Mouse (Mus musculus) T-helper 2 cell (primary cell): ENCODE results near the gene Ttc6.

Experiments used
- in situ Hi-C: fragments of 300-600 bp; cut with MboI, MseI; formaldehyde crosslinking; loops from one replicate; pipeline ENCODE4 v1.15.1; 2025; ENCODE audit warnings: high pct_unique_total_duplicates

Ttc6 gene

DNA sequence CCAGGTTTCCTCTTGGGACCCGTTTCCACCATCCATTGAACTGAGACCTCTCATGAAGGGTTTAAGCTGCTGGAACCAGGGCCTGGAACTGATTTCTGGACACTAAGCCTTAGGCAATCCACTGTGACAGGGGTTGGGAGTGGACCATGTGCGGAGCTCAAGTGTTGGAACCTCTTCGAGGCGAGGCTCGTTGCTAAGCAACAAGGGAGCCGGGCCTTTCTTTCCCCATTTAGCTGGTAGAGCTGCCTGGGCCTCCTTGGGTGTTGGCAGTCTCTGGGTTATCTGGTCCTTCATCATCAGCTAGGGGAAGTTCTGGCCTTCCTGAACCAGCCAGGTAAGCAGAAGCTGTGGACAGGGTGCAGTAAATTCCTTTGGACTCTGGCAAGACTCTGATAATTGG is at the start of gene Ttc6:
TSS of gene Ttc6 (plus strand) at position 205 of the 400 bp plus-strand sequence.
- in situ Hi-C loops, result no loop called here

DNA sequence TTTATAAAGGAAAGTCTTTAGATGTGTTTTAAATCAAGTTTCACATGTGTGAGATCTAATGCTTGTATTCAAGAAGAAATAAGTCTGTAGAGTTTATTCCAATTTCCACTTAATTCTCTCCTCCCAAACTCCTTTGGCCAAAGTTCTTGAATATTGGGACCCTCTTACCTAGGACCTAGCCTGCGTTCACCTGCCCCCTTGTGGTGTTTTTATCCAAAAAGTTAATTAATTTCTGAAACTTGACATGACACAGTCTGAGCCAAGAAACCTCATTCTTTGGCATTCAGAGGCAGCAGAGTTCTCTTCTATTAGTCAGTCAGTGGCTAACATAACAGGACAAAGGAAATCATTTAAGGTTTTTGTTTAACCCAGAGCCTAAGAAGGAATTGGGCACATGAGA is 49.4 kb upstream of the Ttc6 start:
- in situ Hi-C loops, result no loop called here

DNA sequence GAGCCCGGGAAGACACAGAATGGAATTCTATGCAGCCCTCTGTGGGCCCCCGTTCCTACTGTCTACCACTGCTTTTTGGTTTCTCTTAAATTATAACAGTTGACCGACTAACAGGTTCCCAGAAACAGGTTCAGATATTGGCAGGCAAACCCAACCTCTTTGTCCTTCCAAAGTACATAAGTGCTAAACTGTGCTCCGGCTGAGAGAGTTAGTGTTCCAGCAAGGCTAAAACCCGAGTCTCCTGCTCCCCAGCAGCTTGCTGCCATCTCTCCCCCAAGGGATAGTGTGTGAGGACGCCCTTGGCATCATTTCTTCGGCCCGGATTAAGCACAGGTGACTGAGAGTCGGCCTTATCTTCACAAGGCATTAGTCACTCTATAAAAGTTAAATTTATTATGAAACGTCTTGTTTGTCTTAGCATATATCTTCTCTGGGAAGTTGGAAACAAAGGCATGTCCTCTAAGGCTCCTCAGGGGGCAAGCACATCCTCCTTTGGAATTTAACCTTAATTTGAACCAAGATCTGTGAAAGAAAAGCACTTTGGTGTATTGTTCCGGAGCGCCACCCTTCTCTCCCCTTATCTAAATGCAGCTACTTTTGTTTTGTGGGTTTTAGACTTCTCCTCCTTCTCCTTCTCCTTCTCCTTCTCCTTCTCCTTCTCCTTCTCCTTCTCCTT is 48.1 kb upstream of the Ttc6 start:
- in situ Hi-C loops, result no loop called here

DNA sequence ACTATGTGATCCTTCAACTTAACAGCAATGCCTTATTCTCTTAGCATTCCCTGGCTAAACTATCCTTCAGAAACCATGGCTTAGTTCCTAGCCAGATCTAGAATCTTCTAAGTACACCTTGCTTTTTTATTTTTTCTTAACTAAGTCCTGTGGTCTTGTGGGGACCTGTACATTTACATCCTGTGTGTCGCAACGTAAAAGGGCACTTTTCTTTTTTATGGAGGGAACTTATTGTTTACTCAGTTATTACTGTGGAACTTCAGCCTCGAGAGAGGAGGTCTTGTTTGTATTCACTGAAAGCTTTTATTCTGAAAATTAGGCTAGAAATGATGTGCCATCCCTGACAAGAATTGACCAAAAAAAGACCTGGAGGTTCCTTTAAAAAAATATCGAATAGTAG is 35.6 kb upstream of the Ttc6 start:
- in situ Hi-C loops, result loop anchor here (25.0 kb wide), 1 partner anchor 266 kb away; no protein-coding TSS in a partner anchor

DNA sequence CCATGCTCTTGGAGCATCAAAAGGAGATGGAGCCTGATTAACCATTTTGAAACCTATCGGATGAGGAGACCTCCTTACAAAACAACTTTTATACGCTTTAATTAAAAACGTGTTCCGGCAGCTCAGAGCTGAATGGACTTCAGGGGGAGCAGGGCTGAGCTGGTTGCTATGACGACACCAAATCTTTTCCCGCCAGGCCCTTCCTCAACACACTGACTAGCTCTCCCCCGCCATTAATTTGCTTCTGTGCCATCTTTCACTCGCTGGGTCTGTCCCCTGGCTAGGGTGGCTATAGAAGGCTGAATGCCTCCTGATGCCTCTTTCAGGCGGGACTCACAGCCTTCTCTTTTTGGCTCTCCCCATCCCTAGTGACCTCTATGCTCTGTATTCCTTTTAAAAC is 33.4 kb upstream of the Ttc6 start:
- in situ Hi-C loops, result loop anchor here (10.0 to 25.0 kb wide), 2 partner anchors 268 to 996 kb away; partner anchors contain the start of gene Nkx2-1

DNA sequence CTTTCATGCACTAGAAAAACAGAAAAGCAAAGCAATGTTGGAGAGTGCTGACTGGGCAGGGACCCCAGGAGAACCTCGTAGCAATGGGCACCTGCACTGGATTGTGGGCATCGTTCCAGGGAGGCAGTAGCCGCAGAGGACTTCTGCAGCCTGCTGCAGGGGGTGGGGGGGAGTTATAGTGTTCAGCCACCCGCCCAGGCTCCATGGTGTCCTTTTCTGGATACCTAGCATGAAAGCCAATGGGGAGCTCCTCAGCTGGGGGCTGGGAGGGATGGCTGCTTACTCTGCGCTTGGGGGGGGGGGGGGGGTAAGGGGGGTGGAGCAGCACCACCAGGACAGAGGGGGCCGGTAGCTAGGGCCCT is 29.4 kb upstream of the Ttc6 start:
- in situ Hi-C loops, result loop anchor here (10.0 to 25.0 kb wide), 2 partner anchors 272 to 1000 kb away; partner anchors contain the start of gene Nkx2-1

DNA sequence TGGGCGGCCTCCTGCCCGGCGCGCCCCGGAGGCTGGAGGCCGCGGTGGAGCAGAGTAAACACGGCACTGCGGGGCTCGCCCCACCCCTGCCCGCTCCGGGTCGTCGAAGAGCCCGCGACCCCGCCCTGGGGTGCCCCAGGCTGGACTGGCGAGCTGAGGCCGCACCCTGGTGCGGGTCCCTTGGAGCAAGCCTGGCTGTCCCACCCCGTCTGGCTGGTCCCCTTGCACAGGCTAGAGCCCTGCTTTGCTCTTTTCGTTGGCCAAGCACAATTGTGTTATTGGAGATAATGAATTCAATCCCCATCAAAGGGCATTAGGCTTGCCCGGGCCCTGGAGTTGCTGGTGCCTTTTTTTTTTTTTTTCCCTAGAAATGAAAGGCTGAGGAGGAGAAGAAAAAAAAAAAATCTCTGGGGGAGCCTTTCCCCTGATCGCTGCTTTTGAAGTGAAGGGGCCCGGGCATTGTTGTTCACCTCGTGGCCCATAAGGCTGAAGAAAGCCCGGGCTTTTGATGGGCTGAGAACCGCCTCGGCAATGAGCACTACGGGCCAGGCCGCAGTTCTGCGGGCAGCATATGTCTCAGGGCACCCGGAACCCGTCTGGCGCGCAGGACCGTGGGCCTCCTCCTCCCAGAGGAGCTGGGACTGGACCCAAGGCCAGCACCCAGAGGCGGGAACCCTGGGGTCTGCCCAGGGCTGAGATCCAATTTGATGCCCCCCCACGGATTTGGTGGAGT is 28.9 kb upstream of the Ttc6 start:
- in situ Hi-C loops, result loop anchor here (10.0 to 25.0 kb wide), 2 partner anchors 273 to 1000 kb away; partner anchors contain the start of gene Nkx2-1

DNA sequence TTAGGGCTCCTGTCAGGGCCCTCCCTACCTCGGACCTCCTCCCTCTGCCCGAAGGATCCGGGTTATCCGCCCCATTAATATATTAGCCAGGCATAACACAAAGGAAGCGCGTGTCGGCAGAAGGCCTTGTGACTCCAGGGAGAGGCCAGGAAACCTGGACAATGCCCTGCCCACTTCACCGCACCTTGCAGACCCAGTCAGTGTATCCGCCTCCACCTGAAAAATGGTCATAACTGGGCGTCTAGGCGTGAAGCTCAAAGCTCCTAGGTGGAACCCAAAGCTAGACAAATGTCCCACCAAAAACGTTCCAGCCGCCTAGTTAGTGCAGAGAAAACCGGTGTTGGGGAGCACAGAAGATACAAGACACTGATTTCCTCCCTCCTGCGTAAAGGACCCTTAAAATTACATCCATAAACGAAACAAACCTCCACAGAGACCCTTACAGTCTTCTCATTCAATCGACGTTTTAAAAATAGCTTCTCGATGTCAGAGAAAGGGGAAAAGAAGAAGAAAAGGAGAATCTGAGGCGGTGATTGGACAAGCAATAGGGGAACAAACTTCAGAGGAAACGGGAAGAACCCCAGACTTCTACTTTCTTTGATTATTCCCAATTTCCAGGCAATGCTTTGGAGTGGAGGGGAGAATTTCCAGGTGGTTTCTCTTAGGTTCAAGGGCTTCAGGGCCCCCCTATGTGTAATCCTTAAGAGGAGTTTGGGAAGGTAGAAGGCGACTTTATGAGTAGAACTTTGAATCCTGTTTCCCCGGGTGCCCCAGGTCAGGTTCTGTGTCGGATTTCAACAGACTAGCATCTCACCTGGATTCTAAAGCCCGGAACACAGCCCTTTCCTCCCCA is 27.6 kb upstream of the Ttc6 start:
- in situ Hi-C loops, result loop anchor here (10.0 to 25.0 kb wide), 2 partner anchors 274 to 1001 kb away; partner anchors contain the start of gene Nkx2-1

DNA sequence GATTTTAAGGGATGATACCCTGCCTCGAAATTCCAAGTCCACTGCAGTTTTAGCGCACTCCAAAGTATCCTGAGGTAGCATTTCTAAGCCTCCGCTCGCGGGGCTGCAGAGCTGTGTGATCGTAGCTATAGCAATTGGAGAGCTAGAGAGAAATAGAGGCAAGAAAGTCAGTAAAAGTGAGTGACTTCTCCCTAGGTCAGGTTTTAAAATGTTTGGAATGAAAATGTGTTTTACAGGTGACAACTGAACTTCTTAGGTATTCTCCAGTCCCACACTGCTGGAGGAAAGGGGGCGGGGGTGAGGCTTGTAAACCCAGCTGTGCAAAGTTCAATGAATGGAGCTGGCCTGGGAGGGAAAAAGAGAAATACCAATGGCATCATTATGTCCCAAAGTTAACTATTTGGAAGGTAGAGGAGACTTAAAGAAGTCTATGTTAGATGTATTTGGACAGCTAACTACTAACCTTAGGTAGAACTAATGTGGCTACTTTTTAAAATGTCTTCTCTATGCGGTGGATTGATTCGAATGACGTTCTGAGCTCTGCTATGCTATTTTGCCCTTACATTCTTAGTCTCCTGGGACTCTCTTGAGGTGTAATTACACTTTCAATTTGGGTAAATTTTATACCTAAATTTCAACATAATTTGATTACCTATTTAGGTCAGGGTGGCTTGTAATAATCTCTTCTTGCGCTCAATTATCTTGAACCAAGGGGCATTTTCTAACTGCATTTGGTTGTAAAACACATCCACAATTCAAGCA is 26.8 kb upstream of the Ttc6 start:
- in situ Hi-C loops, result loop anchor here (10.0 to 25.0 kb wide), 2 partner anchors 275 to 1002 kb away; partner anchors contain the start of gene Nkx2-1

DNA sequence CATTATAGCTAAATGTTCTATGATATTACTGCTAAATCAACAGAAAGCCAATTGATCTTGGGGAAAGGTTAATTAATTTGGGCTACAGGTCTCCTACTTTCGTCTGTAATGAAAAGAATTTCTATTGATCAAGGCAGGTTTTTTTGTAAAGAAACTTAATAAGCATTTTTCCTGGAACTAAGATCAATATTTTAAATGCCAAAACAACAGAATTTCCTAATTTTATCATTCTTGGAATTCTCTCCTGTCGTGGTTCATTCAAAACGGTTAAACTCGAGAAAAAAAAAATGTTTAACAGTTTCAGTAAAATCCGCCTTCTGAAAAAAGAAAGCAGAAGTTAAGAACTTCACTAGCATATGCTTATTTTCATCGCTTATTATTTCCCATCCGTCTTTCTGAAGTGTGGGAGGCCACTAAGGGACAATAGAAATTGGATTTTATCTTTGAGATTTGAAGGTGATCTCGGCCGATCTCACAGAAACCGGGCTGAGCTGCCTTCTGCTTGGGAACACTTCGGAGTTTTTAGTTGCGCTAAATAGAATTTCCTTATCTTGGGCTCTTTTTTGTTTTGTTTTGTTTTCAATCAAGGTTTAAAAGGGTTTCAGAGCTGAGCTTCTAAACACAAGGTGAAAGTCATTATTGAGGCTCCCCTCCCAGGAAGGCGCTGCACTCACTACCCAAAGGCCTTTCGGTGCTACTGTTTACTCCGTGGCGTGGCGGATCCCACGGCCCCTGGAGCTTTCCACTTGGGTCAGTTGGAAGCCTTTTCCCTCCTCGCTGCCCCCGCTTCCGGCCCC is 25.9 kb upstream of the Ttc6 start:
- in situ Hi-C loops, result loop anchor here (10.0 to 25.0 kb wide), 2 partner anchors 276 to 1003 kb away; partner anchors contain the start of gene Nkx2-1

DNA sequence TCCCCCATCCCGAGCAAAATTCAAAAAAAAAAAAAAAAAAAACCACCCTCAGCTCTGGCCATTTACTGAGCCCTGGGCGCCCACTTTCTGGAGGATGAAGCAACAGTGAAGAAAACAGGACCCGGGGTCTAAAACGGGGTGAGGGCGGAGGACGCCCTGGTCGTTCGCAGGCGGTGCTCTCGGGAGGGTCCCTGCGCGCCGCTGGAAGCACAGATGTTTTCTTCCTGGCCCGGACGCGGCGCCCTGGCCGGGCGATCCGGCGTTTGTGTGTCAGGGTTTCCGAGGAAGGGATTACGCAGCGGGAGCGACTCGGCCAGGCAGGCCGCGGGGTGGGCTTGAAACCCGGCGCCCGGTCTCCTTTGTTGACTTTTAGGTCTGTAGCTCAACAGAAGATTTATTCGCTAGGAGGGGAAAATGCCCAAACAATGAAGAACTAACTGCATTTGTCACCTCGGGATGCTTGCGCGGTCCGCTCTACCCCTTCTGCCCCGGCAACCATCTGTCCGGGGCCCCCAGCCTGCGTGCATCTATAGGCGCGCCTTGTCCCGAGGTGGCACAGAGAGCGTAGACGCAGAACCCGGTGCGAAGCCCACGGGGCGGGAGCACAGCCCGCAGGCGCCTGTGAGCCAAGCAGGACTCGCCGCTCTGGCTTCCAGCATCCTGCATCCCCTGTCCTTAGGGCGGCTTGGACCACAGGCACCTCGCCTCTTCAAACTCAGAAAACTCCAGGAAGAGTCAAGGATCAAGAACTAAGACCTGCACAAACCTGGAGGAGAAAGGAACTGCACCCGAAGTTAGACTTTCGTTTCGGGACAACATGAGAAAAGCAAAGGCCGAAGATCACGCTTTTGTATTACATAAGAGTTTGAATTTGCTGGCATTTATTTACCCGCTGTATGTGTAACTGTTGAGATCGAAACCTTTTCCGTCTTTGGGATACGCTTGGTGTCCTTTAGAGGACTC is 25.0 kb upstream of the Ttc6 start:
- in situ Hi-C loops, result loop anchor here (10.0 to 25.0 kb wide), 2 partner anchors 277 to 1004 kb away; partner anchors contain the start of gene Nkx2-1

DNA sequence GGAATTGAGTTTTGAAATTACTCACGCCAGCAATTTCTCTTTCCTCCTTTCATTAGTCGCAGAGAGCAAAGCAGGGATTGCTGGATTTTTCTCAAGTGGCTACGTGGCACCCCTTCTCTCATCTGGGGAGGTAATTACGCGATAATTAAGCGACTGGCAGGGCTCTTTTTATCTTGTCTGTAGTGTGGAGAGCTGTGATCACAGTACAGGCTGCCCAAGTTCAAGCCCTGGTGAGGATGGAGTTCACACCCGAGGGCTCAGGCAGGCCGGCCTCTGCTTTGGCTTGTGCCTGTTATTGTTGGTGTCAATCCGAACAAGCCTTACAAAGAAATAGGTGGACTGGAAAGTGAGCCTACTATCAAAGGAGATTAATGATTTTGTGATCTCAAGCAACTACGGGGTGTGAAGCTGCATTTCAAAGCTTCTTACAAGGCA is 24.3 kb upstream of the Ttc6 start:
- in situ Hi-C loops, result loop anchor here (10.0 to 25.0 kb wide), 2 partner anchors 277 to 1005 kb away; partner anchors contain the start of gene Nkx2-1

DNA sequence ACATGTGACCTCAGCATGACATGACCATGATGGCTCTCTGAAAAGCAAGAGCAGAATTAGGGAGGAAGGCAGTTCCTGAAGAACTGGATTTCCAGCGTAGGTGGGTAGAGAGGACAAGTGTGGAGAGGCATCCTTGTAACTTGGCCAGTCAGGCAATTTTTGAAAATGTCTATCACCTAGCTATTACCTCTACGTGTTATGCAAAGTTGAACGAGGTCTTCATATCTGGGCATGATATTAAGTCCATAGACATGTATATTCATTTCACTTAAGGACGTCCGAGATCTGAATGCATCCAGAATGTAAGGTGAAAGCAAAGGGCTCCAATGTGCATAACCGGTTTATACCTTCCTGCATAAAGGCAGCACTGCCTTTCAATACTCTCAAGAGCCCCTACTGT is 22.8 kb upstream of the Ttc6 start:
- in situ Hi-C loops, result loop anchor here (10.0 to 25.0 kb wide), 2 partner anchors 279 to 846 kb away; partner anchors contain the start of gene Pax9

DNA sequence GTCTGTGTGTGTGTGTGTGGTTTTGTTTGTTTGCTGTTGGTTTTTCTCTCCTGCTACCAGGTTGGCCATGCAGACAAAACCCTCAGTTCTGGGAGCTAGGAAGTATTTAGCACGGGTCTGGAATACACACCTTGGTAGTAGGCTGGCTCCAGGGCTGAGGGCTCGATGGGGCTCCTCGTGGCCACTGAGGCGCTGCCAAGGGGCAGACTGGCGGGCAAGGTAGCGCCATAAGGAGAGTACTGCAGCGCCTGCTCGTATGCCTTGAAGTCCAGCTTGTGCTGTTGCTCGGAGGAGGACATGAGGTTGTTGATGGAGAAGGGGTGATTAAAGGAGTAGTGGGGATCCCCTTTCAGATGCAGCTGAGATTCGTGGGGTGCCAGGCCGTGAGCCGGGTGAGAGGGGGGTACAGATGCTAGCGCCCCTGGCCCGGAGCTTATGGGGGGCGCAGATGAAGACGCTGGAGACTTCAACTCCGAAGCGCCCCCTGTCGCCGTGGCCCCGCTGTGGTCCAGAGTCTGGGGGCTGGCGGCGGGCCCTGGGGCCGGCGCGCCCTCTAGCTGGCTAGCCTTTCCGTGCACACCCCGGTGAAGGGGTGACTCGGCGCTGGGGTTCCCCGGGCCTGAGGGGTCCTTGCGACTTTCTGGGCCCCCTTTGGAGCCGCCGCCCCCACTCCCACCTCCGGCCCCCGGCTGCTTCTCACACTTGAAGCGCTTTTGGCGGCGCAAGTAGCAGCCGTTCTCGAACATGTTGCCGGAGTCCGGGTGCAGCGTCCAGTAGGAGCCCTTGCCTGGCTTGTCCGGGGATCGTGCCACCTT is 21.8 kb upstream of the Ttc6 start:
- in situ Hi-C loops, result loop anchor here (10.0 to 25.0 kb wide), 2 partner anchors 280 to 847 kb away; partner anchors contain the start of gene Pax9

DNA sequence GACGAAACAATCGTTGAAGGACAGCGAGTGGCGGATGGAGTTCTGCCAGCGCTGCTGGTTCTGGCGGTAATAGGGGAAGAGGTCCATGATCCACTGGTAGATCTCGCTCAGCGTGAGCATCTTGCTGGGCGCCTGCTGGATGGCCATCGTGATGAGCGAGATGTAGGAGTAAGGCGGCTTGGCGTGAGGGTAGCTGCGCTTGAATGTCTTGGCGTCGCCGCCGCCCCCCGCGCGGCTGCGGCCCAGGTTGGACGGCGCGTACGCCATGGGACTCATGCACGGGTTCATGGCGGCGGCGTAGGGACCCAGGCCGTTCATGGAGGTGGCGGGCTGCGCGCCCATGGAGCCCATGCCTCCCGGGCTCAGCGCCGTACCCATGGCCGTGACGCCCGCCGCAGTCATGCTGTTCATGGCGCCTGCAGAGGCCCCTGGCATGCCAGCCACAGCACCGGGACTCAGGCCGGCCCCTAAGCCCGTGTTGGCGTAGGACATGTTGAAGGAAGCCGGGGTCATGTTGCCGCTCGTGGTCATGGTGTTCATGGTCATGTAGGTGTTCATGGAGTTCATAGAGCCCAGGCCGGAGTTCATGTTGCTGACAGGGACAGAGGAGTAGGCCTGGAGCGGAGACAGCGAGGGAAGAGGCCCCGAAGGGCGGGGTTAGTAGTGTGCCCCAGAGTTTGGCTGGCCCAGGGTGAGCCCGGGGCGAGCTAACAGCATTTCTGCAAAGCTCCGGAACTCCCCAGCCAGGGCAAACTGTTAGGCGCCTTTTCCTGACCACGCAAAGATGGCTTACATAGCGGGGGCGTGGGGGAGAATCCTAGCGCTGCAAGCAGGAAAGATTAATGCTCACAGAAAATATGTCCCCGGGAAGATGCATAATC is 20.9 kb upstream of the Ttc6 start:
- in situ Hi-C loops, result loop anchor here (10.0 to 25.0 kb wide), 2 partner anchors 281 to 848 kb away; partner anchors contain the start of gene Pax9

DNA sequence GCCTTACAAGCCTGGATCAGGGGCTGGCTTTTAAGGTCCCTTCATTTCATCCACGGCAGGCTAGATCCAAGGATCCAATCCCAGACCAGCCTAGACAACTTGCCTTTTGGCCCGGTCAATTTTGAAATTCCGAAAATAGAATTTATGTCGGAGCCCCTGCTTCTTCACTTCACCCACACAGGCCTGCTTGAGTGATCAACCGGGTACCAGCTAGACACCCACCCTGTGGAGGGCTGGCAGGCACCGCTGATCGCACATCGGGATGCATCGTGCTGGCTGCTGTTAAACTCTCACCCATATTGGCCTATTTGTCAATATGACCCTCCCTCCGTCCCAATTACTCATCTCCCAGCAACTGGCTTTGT is 20.3 kb upstream of the Ttc6 start:
- in situ Hi-C loops, result loop anchor here (10.0 to 25.0 kb wide), 2 partner anchors 281 to 849 kb away; partner anchors contain the start of gene Pax9
